Mouse (Mus musculus) liver, embryonic 14.5 days (tissue): ENCODE data around the gene Car14. TPM values are rescaled to one million over a fixed set of nuclear protein-coding genes. Genes with fewer than 3 reads are reported as not detected.
A peak's percentile ranks its signal among the peaks of the same experiment; 100 is the strongest.

ENCODE experiments used
- ATAC-seq: fragments of 200-750 bp; cut with Nextera tagmentation; 2 replicates; pipeline ENCODE4 v1.8.0; 2017; ENCODE audit warnings: moderate number of reproducible peaks, mild to moderate bottlenecking, moderate library complexity; ENCODE audit not compliant: insufficient read depth
- DNase-seq, 3 experiments: peaks; one replicate each; pipeline ENCODE4 v3.0.0-alpha.2; 2012 to 2013; ENCODE audit warnings: low read depth in 3 of 3, low spot score in 3 of 3
- H3K27ac ChIP-seq: fragments of 300-500 bp; sonication (generic); 2 replicates; pipeline ENCODE4 v1.5.1; 2014; ENCODE audit warnings: moderate library complexity, mild to moderate bottlenecking, control low read depth, inconsistent platforms
- H3K27me3 ChIP-seq: fragments of 300-500 bp; sonication (generic); 2 replicates; pipeline ENCODE4 v1.6.1; 2014; ENCODE audit warnings: mild to moderate bottlenecking, low read length, moderate library complexity; ENCODE audit not compliant: control insufficient read depth, insufficient read depth
- H3K36me3 ChIP-seq: fragments of 300-500 bp; sonication (generic); replicated peaks from 2 replicates; pipeline ENCODE4 v1.6.1; 2014; ENCODE audit warnings: low read depth; ENCODE audit not compliant: control insufficient read depth, insufficient read depth
- H3K4me1 ChIP-seq, 2 experiments: fragments of 200-500 bp in 1 of 2; fragments of 300-500 bp in 1 of 2; sonication (generic) in 1 of 2; replicated peaks; 2 replicates each; pipeline ENCODE4 v1.6.1; 2012 to 2014; ENCODE audit warnings: antibody characterized with exemption in 1 of 2, inconsistent platforms in 1 of 2, low read length in 1 of 2; ENCODE audit not compliant: control insufficient read depth in 2 of 2, insufficient read depth in 2 of 2
- H3K4me2 ChIP-seq: fragments of 300-500 bp; sonication (generic); 2 replicates; pipeline ENCODE4 v1.6.1; 2014; ENCODE audit warnings: low read depth, mild to moderate bottlenecking, control low read depth, moderate library complexity
- H3K4me3 ChIP-seq, 2 experiments: fragments of 200-500 bp in 1 of 2; fragments of 300-500 bp in 1 of 2; sonication (generic) in 1 of 2; 2 replicates each; pipeline ENCODE4 v1.5.1; 2012 to 2014; ENCODE audit warnings: low read depth in 2 of 2, low read length in 2 of 2, mild to moderate bottlenecking in 2 of 2, control low read depth in 1 of 2, inconsistent platforms in 1 of 2, moderate library complexity in 1 of 2; ENCODE audit not compliant: insufficient read depth in 1 of 2
- H3K9ac ChIP-seq: fragments of 300-500 bp; sonication (generic); replicated peaks from 2 replicates; pipeline ENCODE4 v1.6.1; 2014; ENCODE audit warnings: mild to moderate bottlenecking, control low read depth, moderate library complexity
- H3K9me3 ChIP-seq: fragments of 300-500 bp; sonication (generic); 2 replicates; pipeline ENCODE4 v1.6.1; 2016; ENCODE audit warnings: low read length, mixed read lengths; ENCODE audit not compliant: control insufficient read depth
- CTCF ChIP-seq: IDR thresholded peaks from 2 replicates; pipeline ENCODE4 v1.5.1; 2016; ENCODE audit warnings: antibody characterized with exemption, low read depth, control low read depth
- EP300 ChIP-seq: IDR thresholded peaks from 2 replicates; pipeline ENCODE4 v1.6.1; 2016; ENCODE audit warnings: antibody characterized with exemption, low read depth
- WGBS: fragments of 180-500 bp; shearing (Covaris S2); extraction: QIAGEN DNeasy Blood & Tissue Kit; methylation state at CpG from one replicate; pipeline ENCODE4 v1.1.7; 2014; ENCODE audit not compliant: insufficient replicate concordance; 5-methylcytosine and 5-hydroxymethylcytosine counted together
- polyA plus RNA-seq, 2 experiments: library from polyadenylated mRNA; depleted of rRNA in 1 of 2; stranded (reverse) in 1 of 2; unstranded in 1 of 2; fragments of >200 nt; fragmentation: Nextera tagmentation in 1 of 2; extraction: Ambion mirVana in 1 of 2; gene quantifications; 2 replicates each; pipeline versions ENCODE4 v1.2.1 to v1.2.3; 2012 to 2014

Car14 gene
- polyA plus RNA-seq, 2 experiments, result 5.3 to 11.1 TPM

- no peak overlapping the region for H3K9ac ChIP-seq
- H3K27me3 ChIP-seq, result peaks cover 47% of the 10 kb centered on the region
- DNase-seq, result no peak
- H3K4me3 ChIP-seq, result peak overlapping the region; percentile 33 to 39
- peaks cover 0 to 14% of the 10 kb centered on the region in 2 experiments; a peak in 2 of 4 replicates for H3K4me1 ChIP-seq
- no peak overlapping the region for H3K27ac ChIP-seq
- H3K4me2 ChIP-seq, result peak overlapping the region; percentile 60
- ATAC-seq, result peak; percentile 56; the same call in 1 of the 2 replicates
- H3K9me3 ChIP-seq, result no peaks in the 10 kb centered on the region
- TF ChIP-seq EP300 (no peak), CTCF (no peak)
- H3K36me3 ChIP-seq, result no peaks in the 10 kb centered on the region
- WGBS, result under 1% methylated on average over 18 of the region's 18 CpGs
These were observed 852 bp upstream of the Car14 start for GRCm38 (mm10) chr3:95905146-95905939.

- Histone ChIP-seq H3K9ac (peak overlapping the region; percentile 13; the same call in 1 of the 2 replicates), H3K9me3 (no peaks in the 10 kb centered on the region)
- peak; percentile 66 for ATAC-seq
These were observed 563 bp downstream of the Car14 start for GRCm38 (mm10) chr3:95903753-95904502.

GRCm38 (mm10) chr3:95902643-95903042, 1.8 kb downstream of the Car14 start:
- WGBS, result 41% methylated on average over 6 of the region's 6 CpGs
- Histone ChIP-seq H3K9ac (no peak overlapping the region), H3K27ac (no peak overlapping the region), H3K4me1 (peaks cover 0 to 14% of the 10 kb centered on the region in 2 experiments; a peak in 2 of 4 replicates), H3K27me3 (peaks cover 47% of the 10 kb centered on the region), H3K4me3 (no peak overlapping the region), H3K4me2 (no peak overlapping the region), H3K36me3 (no peaks in the 10 kb centered on the region), H3K9me3 (no peaks in the 10 kb centered on the region)
- ATAC-seq, result no peak
- TF ChIP-seq CTCF, result no peak
- no peak for TF ChIP-seq EP300
- no peak for DNase-seq

More at GRCm38 (mm10) chr3:95903753-95904502, 563 bp downstream of the Car14 start:
- Histone ChIP-seq H3K27me3 (peaks cover 47% of the 10 kb centered on the region), H3K4me1 (peaks cover 0 to 14% of the 10 kb centered on the region in 2 experiments; a peak in 2 of 4 replicates), H3K4me2 (peak overlapping the region; percentile 60), H3K27ac (peak overlapping the region; percentile 34; the same call in 1 of the 2 replicates), H3K4me3 (peak overlapping the region; percentile 16 to 24; a peak in 2 of 4 replicates), H3K36me3 (no peaks in the 10 kb centered on the region)
- DNase-seq, result no peak
- 14% methylated on average over 15 of the region's 15 CpGs for WGBS
- no peak for TF ChIP-seq CTCF
- TF ChIP-seq EP300, result no peak

- Histone ChIP-seq H3K27ac (no peak overlapping the region), H3K4me1 (peaks cover 0 to 14% of the 10 kb centered on the region in 2 experiments; a peak in 2 of 4 replicates), H3K9ac (no peak overlapping the region), H3K36me3 (no peaks in the 10 kb centered on the region), H3K27me3 (peaks cover 47% of the 10 kb centered on the region), H3K4me3 (no peak overlapping the region), H3K9me3 (no peaks in the 10 kb centered on the region), H3K4me2 (no peak overlapping the region)
- DNase-seq (no peak), ATAC-seq (no peak)
- TF ChIP-seq EP300 (no peak), CTCF (no peak)
These were observed 2.2 kb downstream of the Car14 start for GRCm38 (mm10) chr3:95902373-95902625.
